ENCODE assay signal across 8 mouse cellular contexts in genomic region chr6:118561745-118562609, GRCm38 (mm10). TPM values are rescaled to one million over a fixed set of nuclear protein-coding genes. Genes with fewer than 3 reads are reported as not detected.
A peak's percentile ranks its signal among the peaks of the same experiment; 100 is the strongest.
DNase-seq lines count a peak whose midpoint lies in the region; ATAC-seq lines count a peak whose summit lies in the region.

Gene Ankrd26 (minus strand): TSS chr6:118562226.

- ATAC-seq in heart, embryonic 13.5 days (ENCODE audit: extremely low read depth, insufficient number of reproducible peaks, low FRiP score, low TSS enrichment), result peak; percentile 74
- ATAC-seq in liver, embryonic 12.5 days, result peak; percentile 98
- peak; percentile 96 for ATAC-seq in stomach, embryonic 15.5 days (ENCODE audit: insufficient read depth, low FRiP score, low read depth)

- peaks cover 3% of the 10 kb centered on the region; the same call in 1 of the 2 replicates for H3K4me1 ChIP-seq in brown adipose tissue, adult 24 weeks (ENCODE audit: control insufficient read depth, insufficient read depth, insufficient read length, low read length)
- H3K4me1 ChIP-seq in heart, embryonic 13.5 days, result peaks cover 29% of the 10 kb centered on the region
- peaks cover 35% of the 10 kb centered on the region for H3K4me1 ChIP-seq in liver, embryonic 12.5 days
- no peaks in the 10 kb centered on the region for H3K4me1 ChIP-seq in stomach, embryonic 15.5 days

- no peaks in the 10 kb centered on the region for H3K27me3 ChIP-seq in heart, embryonic 13.5 days (replicated peaks)
- H3K27me3 ChIP-seq in liver, embryonic 12.5 days (replicated peaks), result no peaks in the 10 kb centered on the region
- no peaks in the 10 kb centered on the region for H3K27me3 ChIP-seq in stomach, embryonic 15.5 days (replicated peaks)

- H3K9me3 ChIP-seq in heart, embryonic 13.5 days, result no peaks in the 10 kb centered on the region
- no peaks in the 10 kb centered on the region for H3K9me3 ChIP-seq in liver, embryonic 12.5 days (replicated peaks)
- no peaks in the 10 kb centered on the region for H3K9me3 ChIP-seq in stomach, embryonic 15.5 days

- H3K4me3 ChIP-seq in brown adipose tissue, adult 24 weeks (ENCODE audit: insufficient read depth, low read depth, low read length), result peak within 1 kb of the TSS; percentile 75
- peak within 1 kb of the TSS; percentile 77 for H3K4me3 ChIP-seq in heart, embryonic 13.5 days
- peak within 1 kb of the TSS; percentile 67 for H3K4me3 ChIP-seq in liver, embryonic 12.5 days
- peak within 1 kb of the TSS; percentile 73 for H3K4me3 ChIP-seq in stomach, embryonic 15.5 days (replicated peaks)

- DNase-seq in CD4-positive, CD25-positive, alpha-beta regulatory T cell, adult 2 months (ENCODE audit: low read depth, low spot score), result peak; percentile 95
- DNase-seq in fat pad, adult 2 months (ENCODE audit: extremely low read depth, low read depth, low spot score), result peak; percentile 34
- DNase-seq in kidney, postnatal 10 days, result peak; percentile 96
- peak; percentile 87 to 89 for DNase-seq in natural killer cell, adult 2 months (ENCODE audit: low spot score in 2 of 2)

- peaks cover 23% of the 10 kb centered on the region for H3K36me3 ChIP-seq in heart, embryonic 13.5 days
- peaks cover 24% of the 10 kb centered on the region for H3K36me3 ChIP-seq in liver, embryonic 12.5 days
- peaks cover 3% of the 10 kb centered on the region; the same call in 1 of the 2 replicates for H3K36me3 ChIP-seq in stomach, embryonic 15.5 days

- 5% methylated on average over 54 of the region's 54 CpGs for whole genome bisulfite sequencing in heart, embryonic 13.5 days
- 3% methylated on average over 54 of the region's 54 CpGs for WGBS in liver, embryonic 12.5 days (ENCODE audit: insufficient replicate concordance)
- 4% methylated on average over 54 of the region's 54 CpGs for WGBS in stomach, embryonic 15.5 days

- H3K4me2 ChIP-seq in heart, embryonic 13.5 days, result peak within 1 kb of the TSS; percentile 95
- peak within 1 kb of the TSS; percentile 90 for H3K4me2 ChIP-seq in liver, embryonic 12.5 days
- peak within 1 kb of the TSS; percentile 82 for H3K4me2 ChIP-seq in stomach, embryonic 15.5 days

- peak within 1 kb of the TSS; percentile 75 for H3K27ac ChIP-seq in brown adipose tissue, adult 24 weeks (replicated peaks; ENCODE audit: low read depth, low read length)
- H3K27ac ChIP-seq in heart, embryonic 13.5 days (replicated peaks), result peak within 1 kb of the TSS; percentile 74
- peak within 1 kb of the TSS; percentile 77 for H3K27ac ChIP-seq in liver, embryonic 12.5 days
- peak within 1 kb of the TSS; percentile 75 for H3K27ac ChIP-seq in stomach, embryonic 15.5 days

- H3K9ac ChIP-seq in heart, embryonic 13.5 days, result peak within 1 kb of the TSS; percentile 91
- peak within 1 kb of the TSS; percentile 75 for H3K9ac ChIP-seq in liver, embryonic 12.5 days
- peak within 1 kb of the TSS; percentile 66 for H3K9ac ChIP-seq in stomach, embryonic 15.5 days

RNA-seq across cellular contexts. Expression of gene Ankrd26, which starts in this region (rescaled TPM):
- polyA plus RNA-seq in brown adipose tissue, adult 24 weeks (2012; ENCODE audit: insufficient read depth, insufficient read length, missing spikeins), result 1.6 and 1.7 TPM in 2 replicates
- polyA plus RNA-seq in heart, embryonic 13.5 days (2015; fragmentation: Nextera tagmentation; extraction: Ambion mirVana), result 8.0 and 10.0 TPM in 2 replicates
- 9.1 and 10.8 TPM in 2 replicates for polyA plus RNA-seq in liver, embryonic 12.5 days (2016; fragmentation: Nextera tagmentation; extraction: Ambion mirVana)
- 10.8 and 13.0 TPM in 2 replicates for polyA plus RNA-seq in stomach, embryonic 15.5 days (2015; fragmentation: Nextera tagmentation; extraction: Ambion mirVana)

Comparison
In these comparisons a context has a peak if more than half of its experiments do, and no peak if none do; other contexts are left out.
1. Peak in every context shown above with its lines: DNase-seq, ATAC-seq, H3K4me3 ChIP-seq and H3K27ac ChIP-seq.
2. DNase-seq: peak in every context shown above with its lines; median percentile 96 in kidney, postnatal 10 days; 95 in CD4-positive, CD25-positive, alpha-beta regulatory T cell, adult 2 months; 88 in natural killer cell, adult 2 months; 34 in fat pad, adult 2 months.